Mouse (Mus musculus) myocyte (in vitro differentiated cells): ENCODE results near the gene Cfap298. TPM values are rescaled to one million over a fixed set of nuclear protein-coding genes. Genes with fewer than 3 reads are reported as not detected.
A peak's percentile ranks its signal among the peaks of the same experiment; 100 is the strongest.

ENCODE experiments used
- H3K27me3 ChIP-seq: one replicate; pipeline ENCODE4 v1.6.1; 2011; ENCODE audit not compliant: control insufficient read depth, insufficient read depth, insufficient read length
- H3K36me3 ChIP-seq: one replicate; pipeline ENCODE4 v1.6.1; 2011; ENCODE audit not compliant: control insufficient read depth, insufficient read depth
- H3K4me2 ChIP-seq: one replicate; pipeline ENCODE4 v1.6.1; 2011; ENCODE audit warnings: low read depth, control low read depth
- H3K4me3 ChIP-seq: one replicate; pipeline ENCODE4 v1.5.1; 2011; ENCODE audit warnings: mild to moderate bottlenecking, control low read depth, moderate library complexity
- H3K79me2 ChIP-seq: one replicate; pipeline ENCODE4 v1.6.1; 2011; ENCODE audit not compliant: control insufficient read depth, insufficient read depth
- H3ac ChIP-seq: one replicate; pipeline ENCODE4 v1.6.1; 2011; ENCODE audit not compliant: control insufficient read depth, insufficient read length
- CEBPB ChIP-seq: IDR thresholded peaks from 2 replicates; pipeline ENCODE4 v1.6.1; 2011; ENCODE audit warnings: mild to moderate bottlenecking, moderate library complexity; ENCODE audit not compliant: poor library complexity, insufficient read depth, severe bottlenecking
- E2F4 ChIP-seq: IDR thresholded peaks from one replicate; pipeline ENCODE4 v1.6.1; 2011; ENCODE audit warnings: mild to moderate bottlenecking, control low read depth, moderate library complexity; ENCODE audit not compliant: insufficient read depth
- MAX ChIP-seq: IDR thresholded peaks from one replicate; pipeline ENCODE4 v1.6.1; 2011; ENCODE audit warnings: low read depth, mild to moderate bottlenecking, control low read depth
- MYOD1 ChIP-seq, 3 experiments: IDR thresholded peaks; one replicate each; pipeline ENCODE4 v1.6.1; 2011; ENCODE audit warnings: control low read depth in 2 of 3, low read depth in 2 of 3, mild to moderate bottlenecking in 2 of 3, moderate library complexity in 1 of 3; ENCODE audit not compliant: insufficient read length in 2 of 3, control insufficient read depth in 1 of 3
- MYOG ChIP-seq, 3 experiments: IDR thresholded peaks; one replicate each; pipeline ENCODE4 v1.6.1; 2011; ENCODE audit warnings: control low read depth in 2 of 3, low read depth in 2 of 3, mild to moderate bottlenecking in 2 of 3; ENCODE audit not compliant: insufficient read length in 2 of 3, control insufficient read depth in 1 of 3, insufficient read depth in 1 of 3
- POLR2A ChIP-seq: IDR thresholded peaks from one replicate; pipeline ENCODE4 v1.6.1; 2011; ENCODE audit warnings: low read depth, mild to moderate bottlenecking, control low read depth, moderate library complexity; ENCODE audit not compliant: insufficient read length
- POLR2AphosphoS2 ChIP-seq: IDR thresholded peaks from one replicate; pipeline ENCODE4 v1.6.1; 2011; ENCODE audit warnings: low read depth, control low read depth; ENCODE audit not compliant: insufficient read length
- REST ChIP-seq: IDR thresholded peaks from one replicate; pipeline ENCODE4 v1.6.1; 2011; ENCODE audit warnings: mild to moderate bottlenecking, control low read depth, moderate library complexity; ENCODE audit not compliant: insufficient read depth, insufficient read length
- SRF ChIP-seq: IDR thresholded peaks from one replicate; pipeline ENCODE4 v1.6.1; 2011; ENCODE audit warnings: low read depth; ENCODE audit not compliant: control insufficient read depth, insufficient read length
- TCF12 ChIP-seq: IDR thresholded peaks from one replicate; pipeline ENCODE4 v1.6.1; 2011; ENCODE audit warnings: mild to moderate bottlenecking, control low read depth; ENCODE audit not compliant: poor library complexity, insufficient read depth, severe bottlenecking
- TCF3 ChIP-seq: IDR thresholded peaks from one replicate; pipeline ENCODE4 v1.6.1; 2011; ENCODE audit warnings: low read depth, control low read depth; ENCODE audit not compliant: insufficient read length
- USF1 ChIP-seq: IDR thresholded peaks from one replicate; pipeline ENCODE4 v1.6.1; 2011; ENCODE audit warnings: low read depth, mild to moderate bottlenecking, control low read depth, moderate library complexity
- polyA plus RNA-seq: library from polyadenylated mRNA; unstranded; fragments of >200 nt; fragmentation: generic; extraction: Trizol; gene quantifications from one replicate; pipeline ENCODE4 v1.2.1, GENCODE M21; 2012; ENCODE audit warnings: missing spikeins

Cfap298 gene
- polyA plus RNA-seq, 1 experiment, result 21.9 TPM

DNA sequence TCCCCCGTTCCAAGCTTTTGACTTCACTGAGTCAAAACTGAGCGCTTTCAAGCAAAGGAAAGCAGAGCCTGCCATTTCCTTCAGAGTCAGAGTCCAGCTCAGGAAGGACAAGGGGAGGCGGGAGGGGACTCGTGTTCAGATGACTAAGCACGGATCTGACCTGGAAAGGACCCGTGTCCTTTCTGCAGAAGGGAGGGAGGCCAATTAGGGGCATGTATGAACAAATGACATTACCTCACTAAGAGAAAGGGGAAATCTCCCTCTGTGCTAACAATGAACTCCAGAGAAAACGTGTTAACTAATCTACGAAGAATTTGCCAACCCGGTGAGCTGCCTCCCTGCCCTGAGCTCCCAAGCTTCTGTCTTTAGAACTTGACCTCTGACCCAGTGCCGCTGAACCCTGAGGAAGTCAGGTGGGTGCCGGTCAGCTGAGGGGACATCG is 18.9 kb downstream of the Cfap298 start:
- no peak overlapping the region for H3ac ChIP-seq
- H3K36me3 ChIP-seq, result no peaks in the 10 kb centered on the region
- H3K4me2 ChIP-seq, result peak overlapping the region; percentile 51
- no peaks in the 10 kb centered on the region for H3K27me3 ChIP-seq
- no peaks in the 10 kb centered on the region for H3K79me2 ChIP-seq
- TF ChIP-seq TCF12, result no peak
- TF ChIP-seq MYOD1 (IDR thresholded peaks at IDR 0.05; ENCODE audit: control insufficient read depth in 1 of 3, insufficient read length in 2 of 3, low read depth in 2 of 3), result no peak
- TF ChIP-seq POLR2A, result no peak
- TF ChIP-seq SRF, result no peak
- no peak for TF ChIP-seq CEBPB
- TF ChIP-seq TCF3, result no peak
- no peak for TF ChIP-seq USF1
- TF ChIP-seq REST, result no peak
- TF ChIP-seq MYOG (IDR thresholded peaks at IDR 0.05; ENCODE audit: control insufficient read depth in 1 of 3, insufficient read depth in 1 of 3, insufficient read length in 2 of 3, low read depth in 2 of 3), result no peak
- TF ChIP-seq E2F4, result no peak
- no peak for TF ChIP-seq MAX
- no peak for TF ChIP-seq POLR2AphosphoS2
- H3K4me3 ChIP-seq, result no peak overlapping the region

DNA sequence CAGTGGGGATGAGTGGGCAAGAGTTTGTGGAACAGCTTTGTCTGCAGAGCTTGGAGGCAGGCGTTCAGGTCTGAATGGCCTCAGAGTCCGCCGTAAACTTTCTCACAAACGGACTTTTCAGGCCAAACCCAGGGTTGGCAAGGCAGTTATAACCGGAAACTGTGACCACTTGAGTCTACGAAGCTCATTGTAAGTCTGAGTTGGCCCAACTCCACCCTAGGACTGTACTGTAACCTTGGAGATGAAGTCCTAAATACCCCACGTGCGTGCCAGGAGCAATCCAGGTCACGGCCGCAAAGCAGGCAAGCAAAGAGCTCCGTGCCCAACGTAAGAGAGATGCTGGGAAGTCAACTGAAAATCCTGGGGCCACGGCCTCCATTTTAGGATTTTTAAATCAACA is 23.1 kb downstream of the Cfap298 start:
- TF ChIP-seq TCF12, result no peak
- no peak for TF ChIP-seq REST
- no peak for TF ChIP-seq CEBPB
- no peak for TF ChIP-seq TCF3
- TF ChIP-seq E2F4, result no peak
- no peak for TF ChIP-seq SRF
- TF ChIP-seq USF1, result no peak
- no peak for TF ChIP-seq POLR2AphosphoS2
- no peak for TF ChIP-seq MYOG (IDR thresholded peaks at IDR 0.05; ENCODE audit: control insufficient read depth in 1 of 3, insufficient read depth in 1 of 3, insufficient read length in 2 of 3, low read depth in 2 of 3)
- no peak for TF ChIP-seq POLR2A
- no peak for TF ChIP-seq MAX
- TF ChIP-seq MYOD1 (IDR thresholded peaks at IDR 0.05; ENCODE audit: control insufficient read depth in 1 of 3, insufficient read length in 2 of 3, low read depth in 2 of 3), result no peak
- Histone ChIP-seq H3K4me3 (no peak overlapping the region), H3K4me2 (no peak overlapping the region), H3ac (no peak overlapping the region), H3K36me3 (no peaks in the 10 kb centered on the region), H3K79me2 (no peaks in the 10 kb centered on the region), H3K27me3 (no peaks in the 10 kb centered on the region)

DNA sequence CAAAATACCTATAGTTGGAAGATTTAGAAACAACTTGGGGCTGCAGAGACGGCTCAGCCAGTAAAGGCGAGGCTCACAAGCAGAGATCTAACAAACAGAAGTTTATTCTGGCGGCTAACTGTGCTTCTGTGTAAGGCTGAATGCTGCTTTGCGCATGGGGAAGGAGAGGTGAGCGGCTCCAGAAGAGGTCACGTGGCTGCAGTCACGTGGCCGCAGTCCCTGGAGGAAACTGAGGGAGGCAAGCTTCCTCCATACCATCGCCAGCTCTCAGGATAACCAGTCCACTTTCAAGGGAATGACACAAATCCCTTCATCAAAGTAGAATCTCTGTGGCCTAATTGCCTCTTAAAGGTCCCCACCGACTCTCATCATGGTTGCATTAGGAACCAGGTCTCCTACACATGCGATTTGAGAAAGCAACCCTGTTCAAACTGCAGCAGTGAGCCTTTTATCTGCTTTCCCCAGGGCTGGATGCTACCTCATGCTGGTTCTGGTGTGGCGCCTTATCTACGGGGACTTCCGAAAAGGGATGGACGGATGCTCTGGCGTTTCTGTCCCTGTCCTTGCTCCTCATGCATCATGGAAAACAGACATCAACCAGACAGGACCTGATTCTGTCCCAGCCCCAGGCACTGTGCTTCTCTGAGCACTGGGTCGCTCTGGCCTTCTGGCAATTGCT is 23.9 kb downstream of the Cfap298 start:
- Histone ChIP-seq H3K36me3 (no peaks in the 10 kb centered on the region), H3K4me2 (no peak overlapping the region), H3K4me3 (no peak overlapping the region), H3K79me2 (no peaks in the 10 kb centered on the region), H3ac (no peak overlapping the region), H3K27me3 (no peaks in the 10 kb centered on the region)
- TF ChIP-seq MYOG (IDR thresholded peaks at IDR 0.05; ENCODE audit: control insufficient read depth in 1 of 3, insufficient read depth in 1 of 3, insufficient read length in 2 of 3, low read depth in 2 of 3), result no peak
- no peak for TF ChIP-seq E2F4
- no peak for TF ChIP-seq MYOD1 (IDR thresholded peaks at IDR 0.05; ENCODE audit: control insufficient read depth in 1 of 3, insufficient read length in 2 of 3, low read depth in 2 of 3)
- no peak for TF ChIP-seq REST
- TF ChIP-seq TCF3, result no peak
- no peak for TF ChIP-seq POLR2AphosphoS2
- TF ChIP-seq SRF, result no peak
- TF ChIP-seq MAX, result no peak
- TF ChIP-seq CEBPB, result no peak
- no peak for TF ChIP-seq TCF12
- no peak for TF ChIP-seq POLR2A
- TF ChIP-seq USF1, result no peak

DNA sequence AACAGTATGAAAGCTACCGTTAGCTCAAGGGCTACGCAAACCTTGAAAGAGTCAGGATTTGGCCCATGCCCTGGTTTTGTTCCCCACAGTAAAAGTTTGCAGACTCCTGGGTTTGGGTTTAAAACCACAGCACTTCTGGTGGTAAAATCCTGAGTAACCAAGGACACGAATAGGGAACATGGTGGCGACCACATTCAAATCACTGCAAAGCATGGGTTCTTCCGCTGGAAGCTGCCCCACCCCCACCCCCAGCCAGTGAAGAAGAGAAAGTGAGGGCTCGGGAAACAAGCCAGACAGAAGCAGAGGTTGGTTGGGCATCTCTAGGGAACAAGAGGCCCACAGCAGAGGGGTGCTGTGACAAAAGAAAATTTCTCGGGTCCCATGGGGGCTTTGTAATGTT is 27.7 kb downstream of the Cfap298 start:
- no peaks in the 10 kb centered on the region for H3K27me3 ChIP-seq
- no peak overlapping the region for H3ac ChIP-seq
- H3K36me3 ChIP-seq, result no peaks in the 10 kb centered on the region
- TF ChIP-seq CEBPB (no peak), MAX (no peak), TCF12 (no peak), POLR2A (no peak), TCF3 (no peak), POLR2AphosphoS2 (no peak), REST (no peak), MYOD1 (IDR thresholded peaks at IDR 0.05; ENCODE audit: control insufficient read depth in 1 of 3, insufficient read length in 2 of 3, low read depth in 2 of 3) (no peak), E2F4 (no peak), SRF (no peak), USF1 (no peak), MYOG (IDR thresholded peaks at IDR 0.05; ENCODE audit: control insufficient read depth in 1 of 3, insufficient read depth in 1 of 3, insufficient read length in 2 of 3, low read depth in 2 of 3) (no peak)
- no peak overlapping the region for H3K4me2 ChIP-seq
- H3K4me3 ChIP-seq, result no peak overlapping the region
- H3K79me2 ChIP-seq, result no peaks in the 10 kb centered on the region

DNA sequence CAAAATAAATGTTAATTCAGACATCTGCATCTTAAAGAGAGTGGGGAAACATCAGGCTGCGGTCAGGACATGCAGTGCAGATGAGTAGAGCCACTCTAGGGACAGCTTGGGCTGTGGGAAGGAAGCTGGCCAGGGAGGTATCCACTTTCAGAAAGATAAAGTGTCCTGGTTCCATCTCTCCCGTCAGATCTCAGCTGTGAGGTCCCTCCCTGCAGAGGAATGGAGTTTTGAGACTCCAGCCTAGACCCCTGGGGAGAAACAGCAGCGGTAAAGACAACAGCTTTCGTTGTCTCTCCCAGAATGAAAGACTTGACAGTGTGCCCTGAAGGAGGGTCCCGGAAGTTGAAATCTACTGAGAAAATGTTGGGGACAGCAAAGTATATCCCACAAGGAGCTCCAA is 31.6 kb downstream of the Cfap298 start:
- Histone ChIP-seq H3K4me2 (no peak overlapping the region), H3K27me3 (no peaks in the 10 kb centered on the region), H3K36me3 (no peaks in the 10 kb centered on the region), H3K79me2 (no peaks in the 10 kb centered on the region), H3K4me3 (no peak overlapping the region), H3ac (no peak overlapping the region)
- no peak for TF ChIP-seq TCF3
